Mouse (Mus musculus) stomach, postnatal 0 days (tissue): ENCODE results near the gene Gse1.

Experiments used
- CTCF ChIP-seq: IDR thresholded peaks from 2 replicates; pipeline ENCODE4 v1.5.1; 2016; ENCODE audit warnings: antibody characterized with exemption, low read depth, mild to moderate bottlenecking, moderate library complexity
- EP300 ChIP-seq: optimal IDR thresholded peaks from 2 replicates; pipeline ENCODE3; 2016; ENCODE audit warnings: antibody characterized with exemption

DNA sequence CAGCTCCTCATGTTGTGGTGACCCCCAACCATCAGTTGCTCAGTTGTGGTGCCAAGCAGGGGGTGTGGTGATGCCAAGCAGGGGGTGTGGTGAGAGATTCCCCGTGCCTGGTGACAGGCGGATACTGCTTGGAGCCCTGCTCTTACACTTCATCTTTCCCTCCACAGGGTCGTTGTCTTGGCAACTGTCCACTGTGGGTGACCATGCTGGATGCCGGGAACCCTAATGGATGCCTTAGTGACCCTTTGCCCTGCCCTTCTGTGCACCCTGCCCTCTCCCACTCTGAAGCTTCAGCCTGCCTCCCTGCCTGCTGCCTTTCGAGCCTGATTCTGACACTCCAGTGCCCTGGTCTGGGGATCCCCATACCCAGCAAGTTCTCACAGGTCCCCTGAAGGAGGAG is 109.4 kb downstream of the Gse1 start:
- TF ChIP-seq CTCF (no peak), EP300 (no peak)
